Mouse (Mus musculus): ENCODE measurements around the gene Bglap2.
"Not testable (repeated sequence)": the region's sequence is repeated elsewhere in the genome, so short reads cannot be mapped to it uniquely, and the experiment has no call there.

DNA sequence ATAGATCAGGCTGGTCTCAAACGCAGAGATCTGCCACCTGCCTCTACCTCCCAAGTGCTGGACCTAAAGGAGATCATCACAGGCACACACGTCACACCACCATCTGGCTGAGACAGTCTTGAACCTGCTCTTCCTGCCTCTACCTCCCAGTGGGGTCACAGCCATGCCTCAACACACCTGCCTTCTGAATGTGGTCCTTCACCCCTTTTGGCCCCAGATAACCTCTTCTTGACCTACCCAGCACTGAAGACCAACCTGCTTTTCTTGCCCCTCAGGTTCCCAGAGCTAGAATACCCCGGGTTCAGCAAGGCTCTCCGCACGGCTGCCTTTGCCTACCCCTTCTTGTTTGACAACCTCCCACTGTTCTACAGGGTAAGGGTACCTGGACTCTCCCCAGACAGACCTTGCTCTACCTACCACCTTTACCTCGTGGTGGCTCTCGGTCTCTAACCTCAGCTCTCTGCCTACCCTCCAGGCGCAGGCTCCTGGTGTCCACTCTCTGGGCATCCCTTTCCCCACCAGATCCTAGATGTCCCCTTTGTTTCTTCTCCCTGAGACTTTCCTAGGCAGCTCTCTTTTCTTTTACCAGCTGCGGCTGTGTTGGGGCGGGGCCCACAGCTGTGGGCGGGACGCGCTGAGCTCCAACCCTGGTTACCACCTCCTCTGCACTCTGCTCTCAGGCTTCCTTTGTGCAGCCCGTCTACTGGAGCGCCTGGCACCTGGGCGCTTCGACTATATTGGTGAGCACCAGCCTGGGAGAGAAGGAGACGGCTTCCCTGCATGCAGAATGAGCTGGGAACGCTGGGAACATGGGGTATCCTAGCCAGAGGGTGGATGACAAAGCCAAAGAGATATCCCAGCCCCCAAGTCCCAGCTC, 2.5 kb downstream of the Bglap2 start:
- TF ChIP-seq POLR2A (IDR thresholded peaks at IDR 0.05; ENCODE audit: insufficient read depth, low read length); EP300 (IDR thresholded peaks at IDR 0.05; ENCODE audit: insufficient read depth, low read depth, low read length); CTCF (IDR thresholded peaks at IDR 0.05; ENCODE audit: low read depth, low read length): not testable (repeated sequence)

Data from ES-Bruce4 (cell line).